Mouse (Mus musculus) left cerebral cortex, postnatal 4 days (tissue): Measurements from ENCODE around the gene Dctpp1. TPM values are rescaled to one million over a fixed set of nuclear protein-coding genes. Genes with fewer than 3 reads are reported as not detected.
A peak's percentile ranks its signal among the peaks of the same experiment; 100 is the strongest.

Source experiments
- DNase-seq: peaks from one replicate; pipeline ENCODE4 v3.0.0-alpha.2; 2022
- intact Hi-C: fragments of 180-260 bp; cut with DNase I; formaldehyde crosslinking; loops from one replicate; pipeline ENCODE4 v1.15.1; 2025
- total RNA-seq, 2 experiments: library from RNA; stranded (reverse); gene quantifications; 2 replicates each; pipeline ENCODE4 v1.2.3; 2021

The Dctpp1 gene
- total RNA-seq, 2 experiments from 2014 or later = 49.8 to 63.1 TPM

DNA sequence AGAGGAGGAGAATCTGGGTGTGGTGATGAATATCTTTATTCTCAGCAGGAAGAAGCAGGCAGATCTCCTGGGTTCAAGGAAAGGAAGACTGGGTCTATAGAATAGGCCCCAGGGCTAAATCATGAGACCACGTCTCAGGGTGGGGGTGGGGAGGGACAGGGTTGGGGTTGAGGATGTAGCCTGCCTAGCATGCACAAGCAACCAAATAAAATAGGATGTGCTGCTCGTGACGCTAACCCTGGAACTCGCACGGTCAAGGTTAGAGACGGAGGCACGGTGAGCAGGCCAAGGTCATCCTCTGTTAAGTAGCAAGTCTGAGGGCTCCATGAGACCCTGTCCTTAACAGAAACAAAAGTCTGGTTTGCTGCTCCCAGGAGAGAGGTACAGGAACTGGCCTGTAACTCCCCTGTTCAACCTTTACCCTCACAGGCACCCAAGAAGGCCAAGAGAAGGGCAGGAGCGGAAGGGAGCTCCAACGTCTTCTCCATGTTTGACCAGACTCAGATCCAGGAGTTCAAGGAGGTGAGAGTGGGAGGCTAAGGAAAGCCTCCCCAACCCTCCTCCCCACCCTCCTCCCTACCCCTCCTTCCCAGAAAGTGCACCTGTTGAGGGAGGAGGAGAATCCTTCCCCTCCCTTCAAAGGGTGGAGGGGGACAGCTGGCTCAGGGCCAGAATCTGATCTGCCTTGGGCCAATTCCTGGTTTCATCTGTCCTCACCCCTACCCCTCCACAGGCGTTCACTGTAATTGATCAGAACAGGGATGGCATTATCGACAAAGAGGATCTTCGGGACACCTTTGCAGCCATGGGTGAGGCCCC, 47.9 kb downstream of the Dctpp1 start:
- intact Hi-C loops = no loop called here
- DNase-seq = no peak

DNA sequence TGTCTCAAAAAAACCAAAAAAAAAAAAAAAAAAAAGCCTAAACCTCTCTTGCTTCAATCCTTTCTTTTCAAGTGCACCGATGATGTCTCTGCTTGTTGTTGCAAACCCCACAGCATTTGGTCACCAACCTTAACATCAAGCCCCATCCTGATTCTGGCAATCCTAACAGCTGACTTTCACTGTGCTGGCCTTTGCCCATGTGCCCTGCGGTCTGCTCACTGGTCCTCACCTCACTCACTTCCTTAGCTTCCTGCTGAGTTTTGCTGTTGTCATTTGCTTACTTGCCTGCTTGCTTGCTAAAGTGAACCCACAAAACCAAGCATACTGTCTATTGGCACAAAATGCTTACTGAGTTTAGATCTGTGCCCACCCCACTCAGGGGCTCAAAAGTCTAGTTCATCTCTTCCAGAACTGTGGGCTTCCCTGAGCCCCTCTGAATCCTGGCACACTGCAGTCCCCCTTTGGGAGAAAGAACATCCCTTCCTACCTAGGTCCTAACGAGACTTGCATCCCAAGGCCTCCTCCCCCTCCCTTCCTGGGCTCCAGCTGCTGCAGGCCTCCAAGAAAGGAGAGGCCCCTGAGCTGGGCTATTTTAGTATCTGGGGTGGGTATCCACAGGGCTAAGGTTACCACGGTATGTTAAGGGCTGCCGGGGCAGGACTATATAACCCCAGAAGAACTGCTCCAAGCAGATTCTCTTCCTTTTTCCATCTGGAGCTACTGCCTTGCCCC, 49.3 kb downstream of the Dctpp1 start:
- DNase-seq = no peak
- intact Hi-C loops = no loop called here

DNA sequence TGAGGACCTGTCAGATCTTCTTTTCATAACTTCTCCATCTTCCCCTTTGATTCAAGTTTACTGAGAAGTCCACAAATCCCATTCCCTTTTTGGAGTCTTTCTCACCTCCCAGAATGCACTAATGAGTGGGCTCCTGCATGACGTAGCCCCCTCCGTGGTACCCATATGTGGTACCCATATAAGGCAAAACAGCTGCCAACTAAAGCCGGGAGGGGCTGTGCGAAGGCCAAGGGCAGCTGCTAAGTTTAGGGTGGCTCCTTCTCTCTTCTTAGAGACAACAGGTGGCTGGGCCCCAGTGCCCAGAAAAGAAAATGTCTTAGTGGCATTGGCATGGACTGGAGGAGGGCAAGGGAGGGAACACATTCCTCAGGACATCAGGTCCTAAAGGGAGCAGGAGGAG, 50.2 kb downstream of the Dctpp1 start:
- intact Hi-C loops = no loop called here
- no peak for DNase-seq

DNA sequence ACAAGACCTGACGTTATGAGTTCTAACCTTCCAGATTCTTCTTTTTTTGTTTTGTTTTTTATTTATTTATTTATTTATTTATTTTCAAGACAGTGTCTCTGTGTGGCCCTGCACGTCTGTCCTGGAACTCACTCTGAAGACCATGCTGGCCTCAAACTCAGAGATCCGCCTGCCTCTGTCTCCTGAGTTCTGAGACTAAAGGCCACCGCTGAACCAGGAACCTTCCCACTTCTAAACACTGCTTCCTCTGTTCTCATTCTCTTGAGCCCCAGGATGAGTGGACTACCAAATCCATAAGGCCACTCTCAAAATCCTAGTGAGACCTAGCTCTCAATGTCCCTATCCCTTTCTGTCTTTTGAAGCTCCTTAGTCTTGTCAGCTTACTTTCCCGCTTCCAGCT, 50.7 kb downstream of the Dctpp1 start:
- intact Hi-C loops = no loop called here
- DNase-seq = no peak

DNA sequence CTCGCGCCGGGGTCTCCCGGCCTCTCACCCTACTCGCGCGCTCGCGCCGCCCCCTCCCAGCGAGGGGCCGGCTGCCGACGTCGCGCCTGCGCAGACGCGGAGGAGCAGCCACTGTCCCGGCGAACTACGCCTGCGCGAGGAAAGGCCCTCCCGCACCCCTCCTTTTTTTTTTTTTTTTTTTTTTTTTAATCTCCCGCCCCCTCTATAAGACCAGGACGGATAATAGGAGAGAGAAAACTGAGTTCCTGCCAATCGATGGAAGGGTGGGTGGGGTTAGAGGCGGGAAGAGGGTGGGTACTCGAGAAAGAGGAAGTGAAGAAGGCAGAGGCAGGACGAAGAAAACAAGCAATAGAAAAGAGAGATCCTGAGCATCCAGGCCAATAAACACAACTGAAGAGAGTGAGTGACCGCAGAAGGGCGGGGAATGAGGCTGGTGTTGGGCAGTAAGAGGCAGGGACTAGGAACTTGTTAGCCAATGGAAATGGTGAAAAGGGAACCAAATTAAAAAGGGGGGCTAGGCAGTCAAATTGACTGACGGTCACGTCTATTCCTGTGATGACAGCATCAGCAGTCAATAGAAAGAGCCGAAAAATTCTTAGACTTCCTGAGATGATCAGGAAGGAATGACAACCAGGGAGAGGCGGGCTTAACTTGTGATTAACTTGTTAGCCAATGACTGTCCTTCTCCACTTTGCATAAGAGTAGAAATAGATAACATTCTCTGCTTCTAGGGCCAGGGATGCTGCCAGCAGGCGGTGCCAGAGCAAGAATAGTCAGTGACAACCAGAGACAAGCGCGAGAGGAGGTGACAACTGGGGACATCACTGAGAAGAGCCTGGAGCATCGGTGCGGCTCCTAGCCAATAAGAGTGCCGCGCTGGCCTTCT, 51.7 kb downstream of the Dctpp1 start, which contains the start of gene Mylpf:
Gene Mylpf, plus strand, starts transcription at position 338 of the 886 bp plus-strand sequence.
- peak; percentile 97 for DNase-seq
- intact Hi-C loops = no loop called here

DNA sequence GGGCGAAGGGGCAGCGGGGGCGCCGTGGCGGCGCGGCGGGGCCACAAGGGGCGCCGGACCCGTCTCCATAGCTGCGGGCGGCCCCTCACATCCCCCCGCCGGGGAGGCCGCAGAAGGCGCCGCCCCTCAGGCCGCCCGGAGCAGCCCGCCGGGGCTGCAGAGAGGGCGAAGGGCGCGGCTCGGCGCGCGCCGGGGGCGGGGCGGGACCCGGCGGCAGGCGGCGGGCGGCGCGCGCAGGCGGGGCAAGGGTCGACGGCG, 52.3 kb downstream of the Dctpp1 start, which contains the start of gene Tbc1d10b:
Gene Tbc1d10b, minus strand, starts transcription at position 174 of the 258 bp plus-strand sequence.
- DNase-seq = no peak
- intact Hi-C loops = no loop called here

DNA sequence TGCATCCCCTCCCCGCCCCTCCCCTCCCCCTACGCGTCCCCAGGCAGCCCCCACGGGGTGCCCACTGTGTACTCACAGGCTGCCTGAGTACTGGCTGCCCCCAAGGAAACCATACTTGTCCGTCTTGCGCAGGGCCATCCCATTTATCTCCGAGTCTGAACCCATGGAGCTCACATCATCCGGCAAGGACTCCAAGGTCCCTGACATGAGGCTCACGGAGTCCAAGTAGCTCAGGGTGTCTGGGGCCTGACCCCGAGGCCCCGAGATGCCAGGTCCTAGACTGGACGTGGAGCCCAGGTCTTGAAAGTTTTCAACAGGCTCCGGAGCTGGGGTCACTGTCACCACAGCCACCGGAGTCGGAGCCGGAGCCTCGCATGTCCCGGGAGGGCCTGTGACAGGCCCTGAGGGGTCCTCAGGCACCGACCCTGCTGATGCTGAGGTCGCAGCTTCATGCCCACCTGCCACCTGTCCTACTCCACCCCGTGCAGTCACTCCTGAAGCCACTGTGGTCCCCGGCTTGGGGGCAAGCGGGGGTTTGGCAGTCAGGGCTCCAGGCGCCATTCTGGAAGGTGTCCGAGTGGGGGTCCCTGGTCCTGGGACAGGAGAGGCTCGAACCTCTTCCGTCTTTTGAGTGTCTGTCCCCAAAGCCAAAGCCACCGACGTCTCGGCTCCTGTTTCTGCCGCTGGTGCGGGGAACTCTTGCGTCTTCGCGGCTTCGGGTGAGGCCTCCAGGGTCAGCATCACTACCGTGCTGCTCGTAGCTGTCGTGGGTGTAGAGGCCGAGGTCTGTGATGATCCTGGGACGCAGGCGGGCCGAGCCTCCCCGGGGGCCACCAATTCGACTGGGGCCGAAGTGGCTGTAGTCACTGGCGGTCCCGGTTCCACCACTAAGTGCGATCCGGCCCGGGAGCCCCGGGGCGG, 52.9 kb downstream of the Dctpp1 start:
- intact Hi-C loops = no loop called here
- DNase-seq = no peak

Other genes starting within 250 kb of the Dctpp1 start
- gene Mvp, start 246.1 kb downstream of the Dctpp1 start, total RNA-seq = 1 to 10 TPM; 5.4 to 6.0 TPM
- 1 to 10 TPM in 1 of 2 experiments, not detected in 1; 1.6 TPM for gene Pagr1b, start 244.2 kb downstream of the Dctpp1 start, total RNA-seq
- gene Pagr1a, start 243.4 kb downstream of the Dctpp1 start, total RNA-seq = 10 to 100 TPM; 10.2 to 15.4 TPM
- 10 to 100 TPM; 36.7 to 48.6 TPM for gene Gm42742, start 239.6 kb downstream of the Dctpp1 start, total RNA-seq
- gene Prrt2, start 239.5 kb downstream of the Dctpp1 start, total RNA-seq = 100 to 1,000 TPM; 132 to 136 TPM
- 100 to 1,000 TPM; 322 to 334 TPM for gene Maz, start 233.7 kb downstream of the Dctpp1 start, total RNA-seq
- gene Kif22, start 218.2 kb downstream of the Dctpp1 start, total RNA-seq = 10 to 100 TPM; 10.4 to 12.5 TPM
- not detected for gene Zg16, start 173.4 kb downstream of the Dctpp1 start, total RNA-seq
- gene AI467606, start 169.3 kb downstream of the Dctpp1 start, total RNA-seq = under 1 TPM; 0.77 to 0.90 TPM
- gene Qprt, start 138.5 kb downstream of the Dctpp1 start, total RNA-seq = under 1 TPM in 1 of 2 experiments, not detected in 1; 0.18 TPM
- under 1 TPM; 0.22 to 0.74 TPM for gene Spn, start 122.9 kb downstream of the Dctpp1 start, total RNA-seq
- gene Cd2bp2, start 64.7 kb downstream of the Dctpp1 start, total RNA-seq = 10 to 100 TPM; 65.8 to 78.8 TPM
- gene Tbc1d10b, start 52.2 kb downstream of the Dctpp1 start, total RNA-seq = 10 to 100 TPM; 73.8 to 78.8 TPM
- gene Mylpf, start 51.8 kb downstream of the Dctpp1 start, total RNA-seq = 1 to 10 TPM in 1 of 2 experiments, not detected in 1; 1.2 TPM
- 10 to 100 TPM; 28.4 to 28.8 TPM for gene Zfp553, start 27.6 kb downstream of the Dctpp1 start, total RNA-seq
- 1 to 10 TPM; 7.9 to 8.8 TPM for gene Sept1, start 27.6 kb downstream of the Dctpp1 start, total RNA-seq
- gene Zfp771, start 16.4 kb downstream of the Dctpp1 start, total RNA-seq = 10 to 100 TPM; 54.9 to 64.5 TPM
- gene Sephs2, start 13.3 kb upstream of the Dctpp1 start, total RNA-seq = 10 to 100 TPM; 42.6 to 42.9 TPM
- 1 to 10 TPM; 1.2 to 1.6 TPM for gene Itgal, start 35.6 kb upstream of the Dctpp1 start, total RNA-seq
- 10 to 100 TPM; 20.3 to 22.0 TPM for gene Zfp768, start 84.9 kb upstream of the Dctpp1 start, total RNA-seq
- gene Zfp747, start 115.3 kb upstream of the Dctpp1 start, total RNA-seq = 1 to 10 TPM; 7.9 to 8.9 TPM
- gene 9130019O22Rik, start 126.5 kb upstream of the Dctpp1 start, total RNA-seq = 1 to 10 TPM; 2.8 to 3.0 TPM
- 1 to 10 TPM; 4.6 to 7.6 TPM for gene E430018J23Rik, start 132.9 kb upstream of the Dctpp1 start, total RNA-seq
- gene Zfp764, start 146.1 kb upstream of the Dctpp1 start, total RNA-seq = 1 to 10 TPM; 4.3 to 4.4 TPM
- gene Zfp688, start 161.4 kb upstream of the Dctpp1 start, total RNA-seq = 10 to 100 TPM; 11.3 to 12.6 TPM
- gene Zfp689, start 188.4 kb upstream of the Dctpp1 start, total RNA-seq = 1 to 10 TPM; 9.5 to 9.7 TPM
- gene Prr14, start 198.9 kb upstream of the Dctpp1 start, total RNA-seq = 10 to 100 TPM; 35.4 to 35.6 TPM
- 10 to 100 TPM; 70.8 to 71.2 TPM for gene Fbrs, start 218.5 kb upstream of the Dctpp1 start, total RNA-seq